Mouse (Mus musculus) kidney, postnatal 14 days (tissue): ENCODE data around the gene Agpat1.
A peak's percentile ranks its signal among the peaks of the same experiment; 100 is the strongest.

Experiments used
- DNase-seq: peaks from one replicate; pipeline ENCODE4 v3.0.0; 2022; ENCODE audit warnings: mixed read lengths

Agpat1 gene

GRCm38 (mm10) chr17:34586796-34587422 is 17.2 kb upstream of the Agpat1 start:
- DNase-seq = peak; percentile 94

GRCm38 (mm10) chr17:34587423-34587811 is 16.6 kb upstream of the Agpat1 start:
- peak; percentile 99 for DNase-seq

GRCm38 (mm10) chr17:34587814-34588213 is 16.2 kb upstream of the Agpat1 start:
- DNase-seq = no peak

DNA sequence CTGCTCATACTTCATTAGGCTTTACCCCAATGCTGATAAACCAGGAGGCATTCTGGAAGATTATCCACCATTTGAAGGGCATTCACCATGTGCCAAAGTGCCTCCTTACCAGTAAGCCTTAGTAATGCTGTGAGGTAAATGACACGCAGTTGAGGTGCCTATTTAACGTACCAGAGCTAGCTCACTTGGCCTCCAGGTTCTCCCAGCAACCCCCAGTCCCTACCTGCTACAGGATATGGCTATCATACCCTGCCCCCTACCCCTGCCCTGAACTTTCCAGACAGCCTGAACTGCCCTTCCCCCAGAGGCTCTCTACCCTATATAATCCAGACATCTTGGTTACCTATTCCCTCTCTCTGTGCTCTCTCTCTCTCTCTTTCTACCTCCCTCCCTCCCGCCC is 15.3 kb upstream of the Agpat1 start:
- no peak for DNase-seq

DNA sequence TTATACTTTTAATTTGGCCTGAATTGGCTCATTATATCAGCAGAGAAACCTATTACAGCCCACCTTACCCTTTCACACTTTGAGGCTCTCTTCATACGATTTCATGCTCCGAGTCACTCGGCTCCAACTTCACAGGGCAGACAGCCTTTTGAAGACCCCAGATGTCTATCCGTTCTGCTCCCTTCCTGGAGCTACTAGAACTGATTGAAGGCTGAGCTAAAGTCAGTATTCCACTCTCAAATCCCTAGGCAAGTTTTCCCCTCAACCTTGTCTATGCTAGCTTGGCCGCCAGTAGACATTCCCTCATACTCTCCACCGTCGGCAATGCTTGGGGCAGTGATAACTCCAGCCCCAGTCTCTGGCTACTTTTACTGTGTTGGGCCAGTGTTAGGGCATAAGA is 14.9 kb upstream of the Agpat1 start:
- no peak for DNase-seq

DNA sequence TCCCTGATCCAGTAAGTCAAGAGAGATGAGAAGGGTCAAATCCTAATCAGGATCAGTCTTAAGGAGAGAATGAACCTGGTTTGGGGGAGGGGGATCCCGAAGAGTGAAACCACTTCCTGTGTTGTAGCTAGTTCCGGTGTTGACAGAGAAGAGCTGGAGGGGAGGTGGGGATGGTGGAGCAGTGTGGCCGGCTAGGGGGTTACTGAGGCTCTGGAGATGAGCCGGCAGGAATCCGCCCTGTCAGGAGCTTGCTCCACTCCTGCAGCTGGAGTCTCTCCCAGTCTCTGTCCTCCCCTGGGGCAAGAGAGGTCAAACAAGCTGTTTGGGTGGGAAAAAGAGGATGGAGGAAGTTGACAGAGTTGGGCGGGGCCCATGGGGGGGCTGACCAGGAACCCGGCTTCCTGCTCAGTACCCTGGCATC is 14.4 kb upstream of the Agpat1 start, which contains the start of gene Gpsm3:
Gpsm3 (plus strand) TSS at position 126 of the 421 bp plus-strand sequence.
- DNase-seq = peak; percentile 75

DNA sequence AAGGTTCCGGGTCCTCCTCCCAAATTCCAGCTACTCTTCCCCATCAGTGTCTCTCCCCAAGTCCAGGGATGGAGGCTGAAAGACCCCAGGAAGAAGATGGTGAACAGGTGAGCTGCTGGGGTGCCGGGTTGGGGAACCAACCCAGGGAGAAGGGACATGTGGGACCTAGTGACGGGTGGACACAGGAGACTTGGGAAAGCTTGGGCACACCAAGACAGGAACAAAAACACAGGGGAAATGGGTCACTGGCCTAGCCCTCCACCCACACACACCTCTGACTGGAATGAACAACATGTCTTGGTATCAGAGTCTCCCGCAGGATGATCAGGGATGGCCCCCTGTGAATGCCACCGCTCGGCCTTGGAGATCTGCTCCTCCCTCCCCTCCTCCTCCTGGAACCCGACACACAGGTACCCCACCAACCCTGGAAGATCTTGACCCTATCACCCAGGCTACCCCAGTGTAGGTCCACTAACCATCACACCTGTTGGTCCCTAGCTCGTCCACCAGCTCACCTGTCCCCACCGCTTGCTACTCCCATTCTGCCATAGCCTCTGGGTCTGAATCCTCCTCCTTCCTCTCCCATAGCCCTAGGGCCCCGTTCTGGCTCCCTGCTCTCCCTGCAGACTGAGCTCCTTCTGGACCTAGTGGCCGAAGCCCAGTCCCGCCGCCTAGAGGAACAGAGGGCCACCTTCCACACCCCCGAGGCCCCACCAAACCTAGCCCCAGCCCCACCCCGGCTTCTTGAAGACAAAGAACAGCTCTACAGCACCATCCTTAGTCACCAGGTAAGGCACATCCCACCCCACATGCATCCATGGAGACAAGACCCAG is 13.7 kb upstream of the Agpat1 start:
- DNase-seq = no peak

DNA sequence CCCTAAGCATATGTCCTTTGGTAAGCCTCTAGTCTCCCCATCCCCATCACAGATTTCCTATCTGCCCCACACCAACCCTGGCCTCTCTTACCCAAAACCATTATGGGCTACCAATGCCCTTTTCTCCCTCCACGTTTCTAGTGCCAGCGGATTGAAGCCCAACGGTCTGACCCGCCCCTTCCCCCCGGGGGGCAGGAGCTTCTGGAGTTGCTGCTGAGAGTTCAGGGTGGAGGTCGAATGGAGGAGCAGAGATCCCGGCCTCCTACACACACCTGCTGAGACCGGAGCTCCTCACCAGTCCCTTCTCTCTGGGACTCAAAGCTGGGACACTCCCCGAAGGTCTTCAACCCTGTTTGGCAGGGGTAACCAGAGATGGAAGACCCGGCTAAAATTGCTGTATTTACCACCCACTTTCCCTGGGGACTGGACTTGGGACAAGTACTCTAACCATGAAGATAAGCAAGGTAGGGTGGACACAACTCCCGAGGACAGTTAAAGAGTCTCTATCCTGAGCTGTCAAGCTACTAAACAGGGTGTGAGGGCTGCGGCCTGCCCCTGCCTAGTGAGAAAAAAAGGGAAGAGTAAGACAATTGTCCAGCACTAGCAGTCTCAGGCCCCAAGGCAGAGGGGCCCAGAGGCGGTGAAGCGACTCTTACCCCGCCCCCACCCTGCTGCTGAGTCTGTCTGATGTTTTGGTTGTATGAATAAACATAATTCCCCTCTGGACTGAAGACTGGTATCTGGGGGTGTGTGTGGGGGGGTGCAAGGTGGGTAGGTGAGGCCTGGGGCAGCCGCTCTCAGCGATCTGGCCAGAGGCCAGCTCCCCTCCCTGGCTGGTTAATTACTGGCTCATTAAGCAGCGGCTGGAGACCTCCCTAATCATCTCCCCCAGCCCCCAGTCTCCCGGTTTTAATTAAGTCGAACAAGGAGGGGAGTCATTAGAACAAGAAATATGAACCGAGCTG is 12.8 kb upstream of the Agpat1 start, which contains the start of gene Pbx2:
Pbx2 (plus strand) TSS at position 238 of the 965 bp plus-strand sequence.
- peak; percentile 43 for DNase-seq

- DNase-seq = peak; percentile 94
These were observed 12.1 kb upstream of the Agpat1 start for GRCm38 (mm10) chr17:34591994-34592375.

GRCm38 (mm10) chr17:34592581-34593549 is 11.2 kb upstream of the Agpat1 start:
- peak; percentile 57 for DNase-seq

DNA sequence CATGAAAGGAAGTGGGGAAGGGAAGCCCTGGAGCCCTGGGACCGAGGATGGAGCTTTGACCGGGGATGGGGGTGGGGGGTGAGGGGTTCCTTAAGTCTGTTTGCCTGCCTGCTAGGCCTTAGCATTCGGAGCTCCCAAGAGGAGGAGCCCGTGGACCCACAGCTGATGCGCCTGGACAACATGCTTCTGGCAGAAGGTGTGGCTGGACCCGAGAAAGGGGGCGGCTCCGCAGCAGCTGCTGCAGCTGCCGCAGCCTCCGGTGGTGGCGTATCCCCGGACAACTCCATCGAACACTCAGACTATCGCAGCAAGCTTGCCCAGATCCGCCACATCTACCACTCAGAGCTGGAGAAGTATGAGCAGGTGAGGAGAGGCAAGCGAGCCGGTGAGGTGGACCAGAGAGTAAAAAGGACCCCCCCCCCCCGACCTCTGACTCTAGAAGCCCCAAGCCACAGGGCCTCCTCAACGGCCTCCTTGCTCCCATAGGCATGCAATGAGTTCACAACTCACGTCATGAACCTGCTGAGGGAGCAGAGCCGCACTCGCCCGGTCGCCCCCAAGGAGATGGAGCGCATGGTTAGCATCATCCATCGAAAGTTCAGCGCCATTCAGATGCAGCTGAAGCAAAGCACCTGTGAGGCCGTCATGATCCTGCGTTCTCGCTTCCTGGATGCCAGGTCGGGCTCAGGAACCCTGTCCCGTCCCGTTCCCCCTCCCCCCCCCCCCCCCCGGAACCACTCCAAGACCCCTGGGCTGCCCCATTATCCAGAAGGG is 10.1 kb upstream of the Agpat1 start:
- peak; percentile 44 for DNase-seq

GRCm38 (mm10) chr17:34596098-34596497 is 8.0 kb upstream of the Agpat1 start:
- no peak for DNase-seq

DNA sequence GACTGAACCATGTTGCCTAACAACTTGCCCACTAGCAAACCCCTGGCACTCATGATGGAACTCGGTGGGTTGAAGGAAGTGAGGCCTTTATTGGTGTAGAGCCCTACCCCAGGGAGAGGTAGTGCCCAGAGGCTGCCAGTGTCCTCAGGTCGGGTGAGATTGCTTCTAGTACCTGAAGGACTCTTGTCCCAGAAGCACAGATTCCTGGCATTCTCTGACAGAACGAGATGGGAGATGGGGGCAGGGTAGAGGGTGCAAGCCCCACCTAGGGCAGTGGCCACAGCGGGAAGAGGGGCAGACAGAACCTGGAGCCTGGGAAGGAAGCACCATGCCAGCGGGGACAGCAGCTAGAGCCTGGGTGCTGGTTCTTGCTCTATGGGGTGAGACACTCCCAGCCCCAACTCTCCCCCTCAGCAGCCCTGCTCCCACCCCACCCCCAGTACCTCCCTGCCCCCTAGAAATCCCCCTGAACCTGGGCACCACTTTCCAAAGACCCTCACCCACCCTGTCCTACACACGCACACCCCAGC is 6.4 kb upstream of the Agpat1 start, which contains the start of gene Ager:
Ager (plus strand) TSS at position 297 of the 530 bp plus-strand sequence.
- DNase-seq = no peak

GRCm38 (mm10) chr17:34599891-34600290 is 4.2 kb upstream of the Agpat1 start:
- no peak for DNase-seq

DNA sequence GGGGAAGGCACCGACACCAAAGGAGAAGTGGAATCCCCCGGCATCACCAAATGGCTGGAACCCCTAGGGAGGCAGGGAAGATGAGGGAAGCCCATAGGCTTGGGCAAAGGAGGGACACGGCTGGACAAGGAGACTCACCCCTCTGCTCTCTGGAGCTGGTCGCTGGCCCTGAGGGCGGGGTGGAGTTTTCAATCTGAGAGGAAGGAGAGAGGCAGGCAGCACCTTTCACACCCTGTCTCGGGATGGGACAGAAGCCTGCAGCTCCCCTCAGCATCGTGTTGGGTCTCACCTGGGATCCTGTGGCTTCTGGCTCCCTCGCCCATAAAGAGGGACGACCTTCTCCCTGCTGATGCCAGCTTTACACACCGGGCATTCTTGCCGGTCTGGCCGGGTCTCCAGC is 2.3 kb upstream of the Agpat1 start:
- DNase-seq = no peak

- peak; percentile 99 for DNase-seq
These were observed 544 bp upstream of the Agpat1 start, which contains the start of gene Rnf5 for GRCm38 (mm10) chr17:34603375-34604060. Gene Rnf5, minus strand, starts transcription at chr17:34603690.

DNA sequence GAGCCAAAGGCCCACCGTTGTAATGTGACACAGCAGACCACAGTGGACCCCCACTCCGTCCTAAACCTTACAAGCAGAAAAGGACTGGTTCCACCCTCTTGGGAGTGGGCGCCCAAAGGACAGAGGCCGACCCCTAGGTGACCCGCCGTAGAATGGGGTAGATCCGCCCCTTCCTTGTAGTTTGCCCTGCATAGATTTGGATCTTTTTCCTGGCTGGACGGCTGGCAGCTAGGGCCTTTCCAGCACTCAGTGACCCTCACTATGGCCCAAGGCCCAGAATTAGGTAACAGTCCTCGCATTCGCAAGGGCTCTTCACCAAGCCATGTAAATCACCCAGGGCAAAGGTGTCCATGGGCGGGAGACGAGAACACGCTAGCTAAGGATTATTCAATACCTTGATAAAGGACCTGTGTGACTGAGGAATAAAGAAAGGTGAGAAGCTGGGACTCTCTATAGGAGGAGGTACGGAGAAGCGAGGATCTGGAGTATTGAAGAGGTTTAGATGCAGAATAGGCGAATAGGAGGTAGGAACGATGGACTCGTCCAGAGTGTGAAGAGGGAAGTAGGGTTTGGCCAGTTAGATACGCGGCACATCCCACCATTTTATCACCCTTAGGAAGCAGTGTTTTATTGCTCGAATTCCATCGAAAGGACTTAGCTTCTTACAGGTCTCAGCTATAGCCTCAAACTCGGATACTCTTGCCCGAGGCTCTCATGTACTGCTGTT is 612 bp downstream of the Agpat1 start:
- DNase-seq = peak; percentile 79

GRCm38 (mm10) chr17:34605609-34606008 is 1.5 kb downstream of the Agpat1 start:
- peak; percentile 98 for DNase-seq
